Mouse (Mus musculus): ENCODE measurements around the gene Atg14. TPM values are rescaled to one million over a fixed set of nuclear protein-coding genes. Genes with fewer than 3 reads are reported as not detected.

Atg14 gene
- polyA plus RNA-seq, 1 experiment from 2014 or later, result 18.7 TPM

GRCm38 (mm10) chr14:47522301-47522700, 48.1 kb downstream of the Atg14 start:
- Histone ChIP-seq H3K36me3 (ENCODE audit: control insufficient read depth, insufficient read depth, low read length) (no peaks in the 10 kb centered on the region), H3K27ac (ENCODE audit: low read depth, low read length) (no peak overlapping the region), H3K27me3 (ENCODE audit: control insufficient read depth, insufficient read depth, low read length) (no peaks in the 10 kb centered on the region), H3K4me2 (no peak overlapping the region), H3K9ac (ENCODE audit: low read length) (no peak overlapping the region), H3K4me1 (ENCODE audit: control insufficient read depth, insufficient read depth, low read length) (no peaks in the 10 kb centered on the region), H3K4me3 (ENCODE audit: low read depth, low read length) (no peak overlapping the region), H3K9me3 (ENCODE audit: control insufficient read depth, low read length) (no peaks in the 10 kb centered on the region)
- DNase-seq (ENCODE audit: low spot score, missing footprints) (no peak), ATAC-seq (ENCODE audit: low FRiP score) (no peak)
- 90% methylated on average over 7 of the region's 7 CpGs for WGBS

- Histone ChIP-seq H3K27me3 (ENCODE audit: control insufficient read depth, insufficient read depth, low read length) (no peaks in the 10 kb centered on the region), H3K4me2 (no peak overlapping the region), H3K4me1 (ENCODE audit: control insufficient read depth, insufficient read depth, low read length) (no peaks in the 10 kb centered on the region), H3K4me3 (ENCODE audit: low read depth, low read length) (no peak overlapping the region), H3K9ac (ENCODE audit: low read length) (no peak overlapping the region), H3K27ac (ENCODE audit: low read depth, low read length) (no peak overlapping the region), H3K36me3 (ENCODE audit: control insufficient read depth, insufficient read depth, low read length) (no peaks in the 10 kb centered on the region), H3K9me3 (ENCODE audit: control insufficient read depth, low read length) (no peaks in the 10 kb centered on the region)
- DNase-seq (ENCODE audit: low spot score, missing footprints), result no peak
- 95% methylated on average over 1 of the region's 1 CpGs for WGBS
- ATAC-seq (ENCODE audit: low FRiP score), result no peak
These were observed 48.8 kb downstream of the Atg14 start for GRCm38 (mm10) chr14:47521609-47522008.

DNA sequence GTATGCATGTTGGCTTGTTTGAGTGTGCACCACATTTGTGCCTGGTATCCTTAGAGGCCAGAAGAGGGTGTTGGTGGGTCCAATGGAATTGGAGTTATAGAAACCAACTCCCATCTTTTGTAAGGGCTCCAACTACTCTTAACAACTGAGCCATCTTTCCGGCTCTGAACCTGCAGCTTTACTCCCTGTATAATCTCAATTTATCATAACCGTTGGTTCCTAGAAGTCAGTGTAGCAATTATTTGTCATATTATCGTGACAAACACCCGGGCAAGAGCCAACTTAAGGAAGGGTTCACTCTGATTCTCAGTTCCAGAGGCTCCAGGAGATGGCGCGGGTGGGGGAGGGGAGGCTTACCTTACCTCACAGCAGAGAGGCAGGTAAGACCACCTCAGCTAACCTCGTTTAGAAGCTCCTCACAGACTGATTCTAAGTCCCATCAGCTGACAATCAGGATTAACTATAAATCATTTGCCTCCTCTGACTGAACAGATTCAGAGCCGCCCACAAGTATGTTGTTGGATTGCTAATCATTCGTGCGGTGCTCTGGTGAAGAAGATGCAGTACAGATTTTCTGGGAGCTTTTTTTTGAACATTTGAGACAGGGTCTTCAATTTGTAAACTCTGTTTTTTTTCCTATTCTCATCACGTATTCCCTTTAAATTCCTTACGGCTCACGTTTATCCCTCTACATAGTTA, 49.5 kb downstream of the Atg14 start:
- Histone ChIP-seq H3K27ac (ENCODE audit: low read depth, low read length) (no peak overlapping the region), H3K4me2 (no peak overlapping the region), H3K36me3 (ENCODE audit: control insufficient read depth, insufficient read depth, low read length) (no peaks in the 10 kb centered on the region), H3K9ac (ENCODE audit: low read length) (no peak overlapping the region), H3K4me1 (ENCODE audit: control insufficient read depth, insufficient read depth, low read length) (no peaks in the 10 kb centered on the region), H3K27me3 (ENCODE audit: control insufficient read depth, insufficient read depth, low read length) (no peaks in the 10 kb centered on the region), H3K9me3 (ENCODE audit: control insufficient read depth, low read length) (no peaks in the 10 kb centered on the region), H3K4me3 (ENCODE audit: low read depth, low read length) (no peak overlapping the region)
- WGBS, result 87% methylated on average over 13 of the region's 13 CpGs
- DNase-seq (ENCODE audit: low spot score, missing footprints) (no peak), ATAC-seq (ENCODE audit: low FRiP score) (no peak)

DNA sequence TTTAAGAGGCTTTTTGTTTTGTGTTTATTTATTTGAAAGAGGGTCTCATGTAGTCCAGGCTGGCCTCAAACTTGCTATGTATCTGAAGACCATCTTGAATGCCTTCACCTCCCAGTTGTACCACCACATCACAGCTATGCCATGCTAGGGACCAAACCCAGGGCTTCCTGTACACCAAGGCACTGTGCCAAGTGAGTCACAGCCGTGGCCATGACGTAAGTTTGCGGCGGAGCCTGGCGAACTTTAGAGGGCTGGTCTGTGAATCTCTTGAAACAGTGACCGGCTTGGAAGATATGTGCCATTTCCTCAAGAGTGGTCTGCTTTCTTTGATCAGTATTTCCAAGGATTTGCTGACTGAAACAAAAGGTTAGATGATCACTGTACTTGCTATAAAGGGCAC, 51.8 kb downstream of the Atg14 start:
- no peaks in the 10 kb centered on the region for H3K9me3 ChIP-seq (ENCODE audit: control insufficient read depth, low read length)

DNA sequence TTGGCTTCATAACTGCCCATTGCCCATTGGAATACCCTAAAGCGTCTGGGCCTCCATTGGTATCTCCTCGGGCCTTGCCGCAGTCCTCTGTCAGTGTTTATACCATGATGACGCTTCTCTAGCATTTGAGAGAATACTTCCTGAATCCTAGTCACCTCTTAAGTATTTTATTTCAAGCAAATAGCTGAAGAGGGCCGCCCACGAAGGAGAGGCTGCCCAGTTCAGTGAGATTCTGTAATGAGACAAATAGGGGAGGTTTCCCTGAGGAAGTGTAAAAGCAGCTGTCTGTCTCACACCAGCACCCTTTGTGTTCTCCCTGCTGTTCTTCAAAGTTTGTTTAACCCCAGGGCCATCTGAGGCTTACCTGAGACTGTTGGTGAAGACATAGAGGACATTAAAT, 53.7 kb downstream of the Atg14 start:
- H3K4me3 ChIP-seq (ENCODE audit: low read depth, low read length), result no peak overlapping the region
- WGBS, result 92% methylated on average over 6 of the region's 6 CpGs
- DNase-seq (ENCODE audit: low spot score, missing footprints), result no peak

More for the DNA sequence above, 51.8 kb downstream of the Atg14 start:
- Histone ChIP-seq H3K4me3 (ENCODE audit: low read depth, low read length) (no peak overlapping the region), H3K36me3 (ENCODE audit: control insufficient read depth, insufficient read depth, low read length) (no peaks in the 10 kb centered on the region), H3K9ac (ENCODE audit: low read length) (no peak overlapping the region), H3K27me3 (ENCODE audit: control insufficient read depth, insufficient read depth, low read length) (no peaks in the 10 kb centered on the region), H3K4me1 (ENCODE audit: control insufficient read depth, insufficient read depth, low read length) (no peaks in the 10 kb centered on the region), H3K27ac (ENCODE audit: low read depth, low read length) (no peak overlapping the region), H3K4me2 (no peak overlapping the region)
- no peak for DNase-seq (ENCODE audit: low spot score, missing footprints)
- ATAC-seq (ENCODE audit: low FRiP score), result no peak
- WGBS, result 93% methylated on average over 6 of the region's 6 CpGs

GRCm38 (mm10) chr14:47515636-47516035, 54.8 kb downstream of the Atg14 start:
- WGBS, result 91% methylated on average over 8 of the region's 8 CpGs
- DNase-seq (ENCODE audit: low spot score, missing footprints) (no peak), ATAC-seq (ENCODE audit: low FRiP score) (no peak)
- no peak overlapping the region for H3K4me3 ChIP-seq (ENCODE audit: low read depth, low read length)
- H3K9ac ChIP-seq (ENCODE audit: low read length), result no peak overlapping the region
- H3K36me3 ChIP-seq (ENCODE audit: control insufficient read depth, insufficient read depth, low read length), result no peaks in the 10 kb centered on the region
- no peaks in the 10 kb centered on the region for H3K9me3 ChIP-seq (ENCODE audit: control insufficient read depth, low read length)
- H3K4me1 ChIP-seq (ENCODE audit: control insufficient read depth, insufficient read depth, low read length), result no peaks in the 10 kb centered on the region
- no peak overlapping the region for H3K27ac ChIP-seq (ENCODE audit: low read depth, low read length)
- H3K27me3 ChIP-seq (ENCODE audit: control insufficient read depth, insufficient read depth, low read length), result no peaks in the 10 kb centered on the region
- H3K4me2 ChIP-seq, result no peak overlapping the region

More for the DNA sequence above, 53.7 kb downstream of the Atg14 start:
- Histone ChIP-seq H3K9ac (ENCODE audit: low read length) (no peak overlapping the region), H3K27ac (ENCODE audit: low read depth, low read length) (no peak overlapping the region), H3K36me3 (ENCODE audit: control insufficient read depth, insufficient read depth, low read length) (no peaks in the 10 kb centered on the region), H3K27me3 (ENCODE audit: control insufficient read depth, insufficient read depth, low read length) (no peaks in the 10 kb centered on the region), H3K4me1 (ENCODE audit: control insufficient read depth, insufficient read depth, low read length) (no peaks in the 10 kb centered on the region), H3K4me2 (no peak overlapping the region), H3K9me3 (ENCODE audit: control insufficient read depth, low read length) (no peaks in the 10 kb centered on the region)
- no peak for ATAC-seq (ENCODE audit: low FRiP score)

- Histone ChIP-seq H3K27ac (ENCODE audit: low read depth, low read length) (no peak overlapping the region), H3K4me3 (ENCODE audit: low read depth, low read length) (no peak overlapping the region), H3K4me1 (ENCODE audit: control insufficient read depth, insufficient read depth, low read length) (no peaks in the 10 kb centered on the region), H3K9ac (ENCODE audit: low read length) (no peak overlapping the region), H3K9me3 (ENCODE audit: control insufficient read depth, low read length) (no peaks in the 10 kb centered on the region), H3K4me2 (no peak overlapping the region), H3K36me3 (ENCODE audit: control insufficient read depth, insufficient read depth, low read length) (no peaks in the 10 kb centered on the region), H3K27me3 (ENCODE audit: control insufficient read depth, insufficient read depth, low read length) (no peaks in the 10 kb centered on the region)
- 75% methylated on average over 7 of the region's 7 CpGs for WGBS
- DNase-seq (ENCODE audit: low spot score, missing footprints) (no peak), ATAC-seq (ENCODE audit: low FRiP score) (no peak)
These were observed 55.5 kb downstream of the Atg14 start for GRCm38 (mm10) chr14:47514816-47515453.

GRCm38 (mm10) chr14:47513606-47514005, 56.8 kb downstream of the Atg14 start:
- Histone ChIP-seq H3K36me3 (ENCODE audit: control insufficient read depth, insufficient read depth, low read length) (no peaks in the 10 kb centered on the region), H3K4me3 (ENCODE audit: low read depth, low read length) (no peak overlapping the region), H3K4me2 (no peak overlapping the region), H3K9me3 (ENCODE audit: control insufficient read depth, low read length) (no peaks in the 10 kb centered on the region), H3K9ac (ENCODE audit: low read length) (no peak overlapping the region), H3K4me1 (ENCODE audit: control insufficient read depth, insufficient read depth, low read length) (no peaks in the 10 kb centered on the region), H3K27me3 (ENCODE audit: control insufficient read depth, insufficient read depth, low read length) (no peaks in the 10 kb centered on the region), H3K27ac (ENCODE audit: low read depth, low read length) (no peak overlapping the region)
- no peak for DNase-seq (ENCODE audit: low spot score, missing footprints)
- 97% methylated on average over 3 of the region's 3 CpGs for WGBS
- no peak for ATAC-seq (ENCODE audit: low FRiP score)

GRCm38 (mm10) chr14:47510244-47510643, 60.2 kb downstream of the Atg14 start:
- 84% methylated on average over 4 of the region's 4 CpGs for WGBS
- Histone ChIP-seq H3K27me3 (ENCODE audit: control insufficient read depth, insufficient read depth, low read length) (no peaks in the 10 kb centered on the region), H3K27ac (ENCODE audit: low read depth, low read length) (no peak overlapping the region), H3K36me3 (ENCODE audit: control insufficient read depth, insufficient read depth, low read length) (no peaks in the 10 kb centered on the region), H3K9ac (ENCODE audit: low read length) (no peak overlapping the region), H3K4me1 (ENCODE audit: control insufficient read depth, insufficient read depth, low read length) (no peaks in the 10 kb centered on the region), H3K4me3 (ENCODE audit: low read depth, low read length) (no peak overlapping the region), H3K9me3 (ENCODE audit: control insufficient read depth, low read length) (no peaks in the 10 kb centered on the region), H3K4me2 (no peak overlapping the region)
- ATAC-seq (ENCODE audit: low FRiP score) (no peak), DNase-seq (ENCODE audit: low spot score, missing footprints) (no peak)

Data from midbrain, embryonic 11.5 days (tissue).